Mouse (Mus musculus) urinary bladder, adult 2 months (tissue): ENCODE measurements around the gene Lclat1. TPM values are rescaled to one million over a fixed set of nuclear protein-coding genes. Genes with fewer than 3 reads are reported as not detected.

ENCODE experiments used
- DNase-seq: peaks from one replicate; pipeline ENCODE4 v3.0.0; 2022; ENCODE audit warnings: low spot score
- polyA plus RNA-seq: library from polyadenylated mRNA; depleted of rRNA; stranded (reverse); fragments of >200 nt; gene quantifications from 2 replicates; pipeline ENCODE4 v1.2.3, GENCODE M21; 2012

The Lclat1 gene
- polyA plus RNA-seq, 1 experiment: 7.0 TPM

GRCm38 (mm10) chr17:73091368-73091767 is 16.4 kb upstream of the Lclat1 start:
- no peak for DNase-seq

GRCm38 (mm10) chr17:73092103-73093097 is 15.4 kb upstream of the Lclat1 start:
- no peak for DNase-seq

- DNase-seq: no peak
Measured at GRCm38 (mm10) chr17:73095070-73095469, 12.7 kb upstream of the Lclat1 start.

- no peak for DNase-seq
Measured at GRCm38 (mm10) chr17:73095585-73095984, 12.2 kb upstream of the Lclat1 start.

- DNase-seq: no peak
Measured at GRCm38 (mm10) chr17:73096484-73096883, 11.3 kb upstream of the Lclat1 start.

GRCm38 (mm10) chr17:73098636-73099035 is 9.1 kb upstream of the Lclat1 start:
- DNase-seq: no peak

GRCm38 (mm10) chr17:73100396-73100795 is 7.4 kb upstream of the Lclat1 start:
- no peak for DNase-seq

- no peak for DNase-seq
Measured at GRCm38 (mm10) chr17:73102538-73102937, 5.2 kb upstream of the Lclat1 start.

GRCm38 (mm10) chr17:73108170-73108887 is 544 bp downstream of the Lclat1 start:
- no peak for DNase-seq

- no peak for DNase-seq
Measured at GRCm38 (mm10) chr17:73108888-73109259, 1.1 kb downstream of the Lclat1 start.

- no peak for DNase-seq
Measured at GRCm38 (mm10) chr17:73112128-73112527, 4.3 kb downstream of the Lclat1 start.

GRCm38 (mm10) chr17:73112601-73113000 is 4.8 kb downstream of the Lclat1 start:
- no peak for DNase-seq

- DNase-seq: no peak
Measured at GRCm38 (mm10) chr17:73113230-73113629, 5.4 kb downstream of the Lclat1 start.

- DNase-seq: no peak
Measured at GRCm38 (mm10) chr17:73118134-73118533, 10.3 kb downstream of the Lclat1 start.

- DNase-seq: no peak
Measured at GRCm38 (mm10) chr17:73118702-73119101, 10.9 kb downstream of the Lclat1 start.

- DNase-seq: no peak
Measured at GRCm38 (mm10) chr17:73119150-73119549, 11.4 kb downstream of the Lclat1 start.

GRCm38 (mm10) chr17:73120545-73120944 is 12.8 kb downstream of the Lclat1 start:
- no peak for DNase-seq

GRCm38 (mm10) chr17:73121726-73122125 is 13.9 kb downstream of the Lclat1 start:
- no peak for DNase-seq

GRCm38 (mm10) chr17:73126349-73126748 is 18.6 kb downstream of the Lclat1 start:
- no peak for DNase-seq

- DNase-seq: no peak
Measured at GRCm38 (mm10) chr17:73126903-73127302, 19.1 kb downstream of the Lclat1 start.

- no peak for DNase-seq
Measured at GRCm38 (mm10) chr17:73136562-73137484, 29.0 kb downstream of the Lclat1 start.

- no peak for DNase-seq
Measured at GRCm38 (mm10) chr17:73138217-73138616, 30.4 kb downstream of the Lclat1 start.
